Mouse (Mus musculus): Measurements from ENCODE around the gene Sh3pxd2b.

Gene Sh3pxd2b

GRCm38 (mm10) chr11:32427537-32427936, 79.9 kb downstream of the Sh3pxd2b start:
- DNase-seq (ENCODE audit: low spot score), result no peak

GRCm38 (mm10) chr11:32435410-32436060, 87.9 kb downstream of the Sh3pxd2b start:
- DNase-seq (ENCODE audit: low spot score), result no peak

GRCm38 (mm10) chr11:32442576-32442975, 95.0 kb downstream of the Sh3pxd2b start:
- no peak for DNase-seq (ENCODE audit: low spot score)

GRCm38 (mm10) chr11:32444266-32444665, 96.6 kb downstream of the Sh3pxd2b start:
- no peak for DNase-seq (ENCODE audit: low spot score)

GRCm38 (mm10) chr11:32445135-32445534, 97.5 kb downstream of the Sh3pxd2b start:
- DNase-seq (ENCODE audit: low spot score), result no peak

- DNase-seq (ENCODE audit: low spot score), result no peak
Observed at GRCm38 (mm10) chr11:32445637-32446226, 98.1 kb downstream of the Sh3pxd2b start.

GRCm38 (mm10) chr11:32450216-32450615, 102.6 kb downstream of the Sh3pxd2b start:
- DNase-seq (ENCODE audit: low spot score), result peak; percentile 62

- DNase-seq (ENCODE audit: low spot score), result no peak
Observed at GRCm38 (mm10) chr11:32451306-32451705, 103.7 kb downstream of the Sh3pxd2b start.

- DNase-seq (ENCODE audit: low spot score), result no peak
Observed at GRCm38 (mm10) chr11:32452745-32453144, 105.1 kb downstream of the Sh3pxd2b start.

- DNase-seq (ENCODE audit: low spot score), result no peak
Observed at GRCm38 (mm10) chr11:32453353-32453915, 105.8 kb downstream of the Sh3pxd2b start.

- DNase-seq (ENCODE audit: low spot score), result no peak
Observed at GRCm38 (mm10) chr11:32454231-32454799, 106.7 kb downstream of the Sh3pxd2b start.

GRCm38 (mm10) chr11:32454800-32455506, 107.3 kb downstream of the Sh3pxd2b start, which contains the start of gene Ubtd2:
Ubtd2 (plus strand) TSS chr11:32455370.
- DNase-seq (ENCODE audit: low spot score), result peak; percentile 84

GRCm38 (mm10) chr11:32455507-32456141, 108.0 kb downstream of the Sh3pxd2b start:
- no peak for DNase-seq (ENCODE audit: low spot score)

- DNase-seq (ENCODE audit: low spot score), result no peak
Observed at GRCm38 (mm10) chr11:32456356-32456755, 108.7 kb downstream of the Sh3pxd2b start.

- no peak for DNase-seq (ENCODE audit: low spot score)
Observed at GRCm38 (mm10) chr11:32464282-32464681, 116.7 kb downstream of the Sh3pxd2b start.

GRCm38 (mm10) chr11:32471925-32472324, 124.3 kb downstream of the Sh3pxd2b start:
- no peak for DNase-seq (ENCODE audit: low spot score)

GRCm38 (mm10) chr11:32474725-32475124, 127.1 kb downstream of the Sh3pxd2b start:
- DNase-seq (ENCODE audit: low spot score), result no peak

GRCm38 (mm10) chr11:32475487-32476236, 128.0 kb downstream of the Sh3pxd2b start:
- DNase-seq (ENCODE audit: low spot score), result no peak
